Mouse (Mus musculus): ENCODE data around the gene Gm28035. TPM values are rescaled to one million over a fixed set of nuclear protein-coding genes. Genes with fewer than 3 reads are reported as not detected.
A peak's percentile ranks its signal among the peaks of the same experiment; 100 is the strongest.

Gm28035 gene
- polyA plus RNA-seq, 1 experiment from 2014 or later = 0.18 TPM

GRCm38 (mm10) chr2:30247036-30247435 lies 6.7 kb downstream of the Gm28035 start:
- WGBS = 95% methylated on average over 5 of the region's 5 CpGs
- Histone ChIP-seq H3K9me3 (ENCODE audit: control insufficient read depth, low read length) (no peaks in the 10 kb centered on the region), H3K4me1 (replicated peaks; ENCODE audit: control insufficient read depth, insufficient read depth, low read length) (peaks cover 13% of the 10 kb centered on the region)

GRCm38 (mm10) chr2:30247681-30248080 lies 7.3 kb downstream of the Gm28035 start:
- Histone ChIP-seq H3K4me2 (ENCODE audit: low read depth, low read length) (no peak overlapping the region), H3K27ac (ENCODE audit: low read length) (no peak overlapping the region), H3K4me1 (replicated peaks; ENCODE audit: control insufficient read depth, insufficient read depth, low read length) (peaks cover 13% of the 10 kb centered on the region), H3K9me3 (ENCODE audit: control insufficient read depth, low read length) (no peaks in the 10 kb centered on the region), H3K36me3 (ENCODE audit: control insufficient read depth, insufficient read depth, low read length) (peaks cover 15% of the 10 kb centered on the region), H3K9ac (ENCODE audit: low read length) (no peak overlapping the region), H3K4me3 (ENCODE audit: low read length) (no peak overlapping the region), H3K27me3 (ENCODE audit: control insufficient read depth, insufficient read depth, low read depth, low read length) (no peaks in the 10 kb centered on the region)
- WGBS = 67% methylated on average over 4 of the region's 4 CpGs
- ATAC-seq (ENCODE audit: low read depth) = no peak

More at GRCm38 (mm10) chr2:30247036-30247435, 6.7 kb downstream of the Gm28035 start:
- H3K4me2 ChIP-seq (ENCODE audit: low read depth, low read length) = no peak overlapping the region
- H3K27ac ChIP-seq (ENCODE audit: low read length) = no peak overlapping the region
- H3K9ac ChIP-seq (ENCODE audit: low read length) = no peak overlapping the region
- H3K36me3 ChIP-seq (ENCODE audit: control insufficient read depth, insufficient read depth, low read length) = peaks cover 15% of the 10 kb centered on the region
- no peaks in the 10 kb centered on the region for H3K27me3 ChIP-seq (ENCODE audit: control insufficient read depth, insufficient read depth, low read depth, low read length)
- no peak for ATAC-seq (ENCODE audit: low read depth)
- H3K4me3 ChIP-seq (ENCODE audit: low read length) = no peak overlapping the region

- H3K27me3 ChIP-seq (ENCODE audit: control insufficient read depth, insufficient read depth, low read depth, low read length) = no peaks in the 10 kb centered on the region
- peaks cover 10% of the 10 kb centered on the region for H3K4me1 ChIP-seq (replicated peaks; ENCODE audit: control insufficient read depth, insufficient read depth, low read length)
- peaks cover 10% of the 10 kb centered on the region for H3K36me3 ChIP-seq (ENCODE audit: control insufficient read depth, insufficient read depth, low read length)
- H3K4me2 ChIP-seq (ENCODE audit: low read depth, low read length) = no peak overlapping the region
- H3K4me3 ChIP-seq (ENCODE audit: low read length) = no peak overlapping the region
- no peak for ATAC-seq (ENCODE audit: low read depth)
- H3K27ac ChIP-seq (ENCODE audit: low read length) = no peak overlapping the region
- no peaks in the 10 kb centered on the region for H3K9me3 ChIP-seq (ENCODE audit: control insufficient read depth, low read length)
- H3K9ac ChIP-seq (ENCODE audit: low read length) = no peak overlapping the region
- WGBS = 93% methylated on average over 3 of the region's 3 CpGs
These were observed 8.8 kb downstream of the Gm28035 start for GRCm38 (mm10) chr2:30249182-30249581.

GRCm38 (mm10) chr2:30250166-30251128 lies 10.1 kb downstream of the Gm28035 start:
- no peak overlapping the region for H3K27ac ChIP-seq (ENCODE audit: low read length)

GRCm38 (mm10) chr2:30251417-30252104 lies 11.2 kb downstream of the Gm28035 start:
- peaks cover 4% of the 10 kb centered on the region; the same call in 1 of the 2 replicates for H3K4me1 ChIP-seq (replicated peaks; ENCODE audit: control insufficient read depth, insufficient read depth, low read length)
- peaks cover 24% of the 10 kb centered on the region for H3K36me3 ChIP-seq (ENCODE audit: control insufficient read depth, insufficient read depth, low read length)
- H3K4me3 ChIP-seq (ENCODE audit: low read length) = no peak overlapping the region
- no peaks in the 10 kb centered on the region for H3K27me3 ChIP-seq (ENCODE audit: control insufficient read depth, insufficient read depth, low read depth, low read length)
- H3K4me2 ChIP-seq (ENCODE audit: low read depth, low read length) = no peak overlapping the region
- no peak overlapping the region for H3K9ac ChIP-seq (ENCODE audit: low read length)
- H3K27ac ChIP-seq (ENCODE audit: low read length) = no peak overlapping the region
- WGBS = 73% methylated on average over 5 of the region's 5 CpGs
- ATAC-seq (ENCODE audit: low read depth) = peak; percentile 72
- no peaks in the 10 kb centered on the region for H3K9me3 ChIP-seq (ENCODE audit: control insufficient read depth, low read length)

More at GRCm38 (mm10) chr2:30250166-30251128, 10.1 kb downstream of the Gm28035 start:
- Histone ChIP-seq H3K9ac (ENCODE audit: low read length) (no peak overlapping the region), H3K36me3 (ENCODE audit: control insufficient read depth, insufficient read depth, low read length) (peaks cover 13% of the 10 kb centered on the region), H3K4me2 (ENCODE audit: low read depth, low read length) (no peak overlapping the region), H3K4me3 (ENCODE audit: low read length) (no peak overlapping the region), H3K27me3 (ENCODE audit: control insufficient read depth, insufficient read depth, low read depth, low read length) (no peaks in the 10 kb centered on the region), H3K9me3 (ENCODE audit: control insufficient read depth, low read length) (no peaks in the 10 kb centered on the region), H3K4me1 (replicated peaks; ENCODE audit: control insufficient read depth, insufficient read depth, low read length) (peaks cover 4% of the 10 kb centered on the region; the same call in 1 of the 2 replicates)
- 84% methylated on average over 10 of the region's 10 CpGs for WGBS
- no peak for ATAC-seq (ENCODE audit: low read depth)

- Histone ChIP-seq H3K4me3 (ENCODE audit: low read length) (no peak overlapping the region), H3K9ac (ENCODE audit: low read length) (no peak overlapping the region), H3K4me2 (ENCODE audit: low read depth, low read length) (no peak overlapping the region), H3K9me3 (ENCODE audit: control insufficient read depth, low read length) (no peaks in the 10 kb centered on the region), H3K27ac (ENCODE audit: low read length) (no peak overlapping the region), H3K36me3 (ENCODE audit: control insufficient read depth, insufficient read depth, low read length) (peaks cover 34% of the 10 kb centered on the region), H3K27me3 (ENCODE audit: control insufficient read depth, insufficient read depth, low read depth, low read length) (no peaks in the 10 kb centered on the region), H3K4me1 (replicated peaks; ENCODE audit: control insufficient read depth, insufficient read depth, low read length) (peaks cover 4% of the 10 kb centered on the region; the same call in 1 of the 2 replicates)
- ATAC-seq (ENCODE audit: low read depth) = no peak
- WGBS = 79% methylated on average over 3 of the region's 3 CpGs
These were observed 12.2 kb downstream of the Gm28035 start for GRCm38 (mm10) chr2:30252521-30252920.

- 72% methylated on average over 5 of the region's 5 CpGs for WGBS
- H3K36me3 ChIP-seq (ENCODE audit: control insufficient read depth, insufficient read depth, low read length) = peaks cover 42% of the 10 kb centered on the region
These were observed 13.4 kb downstream of the Gm28035 start for GRCm38 (mm10) chr2:30253809-30254208.

GRCm38 (mm10) chr2:30255631-30256395 lies 15.4 kb downstream of the Gm28035 start:
- no peaks in the 10 kb centered on the region for H3K9me3 ChIP-seq (ENCODE audit: control insufficient read depth, low read length)
- peaks cover 10% of the 10 kb centered on the region for H3K4me1 ChIP-seq (replicated peaks; ENCODE audit: control insufficient read depth, insufficient read depth, low read length)
- H3K27ac ChIP-seq (ENCODE audit: low read length) = no peak overlapping the region
- no peak overlapping the region for H3K9ac ChIP-seq (ENCODE audit: low read length)
- no peaks in the 10 kb centered on the region for H3K27me3 ChIP-seq (ENCODE audit: control insufficient read depth, insufficient read depth, low read depth, low read length)
- H3K4me3 ChIP-seq (ENCODE audit: low read length) = no peak overlapping the region
- peaks cover 43% of the 10 kb centered on the region for H3K36me3 ChIP-seq (ENCODE audit: control insufficient read depth, insufficient read depth, low read length)
- 94% methylated on average over 42 of the region's 42 CpGs for WGBS
- ATAC-seq (ENCODE audit: low read depth) = no peak
- H3K4me2 ChIP-seq (ENCODE audit: low read depth, low read length) = no peak overlapping the region

More at GRCm38 (mm10) chr2:30253809-30254208, 13.4 kb downstream of the Gm28035 start:
- ATAC-seq (ENCODE audit: low read depth) = no peak
- no peaks in the 10 kb centered on the region for H3K9me3 ChIP-seq (ENCODE audit: control insufficient read depth, low read length)
- no peak overlapping the region for H3K27ac ChIP-seq (ENCODE audit: low read length)
- no peak overlapping the region for H3K9ac ChIP-seq (ENCODE audit: low read length)
- H3K4me3 ChIP-seq (ENCODE audit: low read length) = no peak overlapping the region
- no peaks in the 10 kb centered on the region for H3K27me3 ChIP-seq (ENCODE audit: control insufficient read depth, insufficient read depth, low read depth, low read length)
- no peak overlapping the region for H3K4me2 ChIP-seq (ENCODE audit: low read depth, low read length)
- peaks cover 10% of the 10 kb centered on the region for H3K4me1 ChIP-seq (replicated peaks; ENCODE audit: control insufficient read depth, insufficient read depth, low read length)
